ENCODE assay signal across 26 mouse cellular contexts in the genomic region with DNA sequence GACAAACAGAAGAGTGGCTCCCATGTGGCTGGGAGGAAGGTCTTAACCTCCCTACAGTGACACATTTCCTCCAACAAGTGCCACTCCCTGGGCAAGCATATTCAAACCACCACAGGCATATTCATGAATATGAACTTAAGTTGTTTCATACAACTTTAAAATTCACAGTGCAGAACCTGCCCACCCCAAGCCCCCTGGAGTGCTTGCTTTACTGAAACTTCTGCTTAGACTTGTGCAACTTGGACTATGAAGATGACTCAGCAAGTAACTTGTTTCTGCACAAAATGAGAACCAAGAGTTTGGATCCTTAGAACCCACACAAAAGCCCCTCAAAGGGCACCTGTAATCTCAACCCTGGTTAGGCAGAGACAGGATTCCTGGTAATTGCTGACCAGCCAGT. TPM values are rescaled to one million over a fixed set of nuclear protein-coding genes. Genes with fewer than 3 reads are reported as not detected.
DNase-seq lines count a peak whose midpoint lies in the region; ATAC-seq and TF ChIP-seq lines count a peak whose summit lies in the region.
"Had no signal": no experiment of that assay in that cellular context is flagged by ENCODE, and none has a peak within 500 bp of the region (broad histone marks: within the 10 kb centered on the region; RNA-seq: fewer than 3 reads in every experiment).

No protein-coding gene starts in this region.

- no peak for TF ChIP-seq EP300 in MEL (IDR thresholded peaks at IDR 0.05; ENCODE audit: low read depth in 1 of 2, low read length in 2 of 2)
- no peak for TF ChIP-seq EP300 in stomach, postnatal 0 days (optimal IDR thresholded peaks at IDR 0.05)

- peak; percentile 51 for DNase-seq in heart, adult 11 months
- DNase-seq in heart, postnatal 4 days, result no peak
- peak; percentile 49 for DNase-seq in MEL (ENCODE audit: low read depth, low spot score)
- DNase-seq in stomach, postnatal 0 days (ENCODE audit: low spot score), result no peak
- no peak for DNase-seq in cerebellum, adult 9-10 months
- DNase-seq in layer of hippocampus, adult 11-12 months (ENCODE audit: low spot score), result no peak
- DNase-seq: adrenal gland, postnatal 14 days; cerebellum, adult 18-20 months; cerebellum, postnatal 10 days; embryo, embryonic 11 days; gastrocnemius, postnatal 36 days; heart, adult 2 months had no signal

- 0 out of 2 replicates have a peak, but pooled peaks have one; percentile 32 for ATAC-seq in common myeloid progenitor, adult 5-6 weeks (replicated peaks; ENCODE audit: low read depth, poor library complexity, severe bottlenecking)
- ATAC-seq in stomach, postnatal 0 days (ENCODE audit: low FRiP score, low TSS enrichment), result peak; percentile 80; the same call in 1 of the 2 replicates
- no peak for ATAC-seq in cerebellum, adult (ENCODE audit: insufficient number of reproducible peaks, low FRiP score, low TSS enrichment)
- ATAC-seq: activated CD4-positive, CD25-positive, alpha-beta regulatory T cell, adult 4 months; forebrain, embryonic 14.5 days; hindbrain, embryonic 16.5 days; inflammation-experienced regulatory T-cells, adult 6 months; intestine, postnatal 0 days had no signal

- H3K79me2 ChIP-seq in MEL (ENCODE audit: control insufficient read depth, insufficient read depth, low read length, poor library complexity), result no peaks in the 10 kb centered on the region

- TF ChIP-seq CTCF in MEL (IDR thresholded peaks at IDR 0.05 in 2 of 3, conservative IDR thresholded peaks at IDR 0.05 in 1 of 3; ENCODE audit: control insufficient read depth in 1 of 3, insufficient read depth in 1 of 3, low read depth in 2 of 3, low read length in 3 of 3, poor library complexity in 1 of 3, severe bottlenecking in 1 of 3), result no peak
- no peak for TF ChIP-seq CTCF in stomach, postnatal 0 days (IDR thresholded peaks at IDR 0.05; ENCODE audit: low read depth)

- peaks cover 6 to 8% of the 10 kb centered on the region in 2 experiments; a peak in 3 of 4 replicates for H3K4me1 ChIP-seq in MEL (ENCODE audit: control insufficient read depth in 1 of 2, insufficient read depth in 2 of 2, low read length in 2 of 2)
- no peaks in the 10 kb centered on the region for H3K4me1 ChIP-seq in stomach, postnatal 0 days (replicated peaks; ENCODE audit: control insufficient read depth, insufficient read depth)
- H3K4me1 ChIP-seq: embryonic facial prominence, embryonic 15.5 days; forebrain, embryonic 10.5 days had no signal

- no peak overlapping the region for H3K4me2 ChIP-seq in stomach, postnatal 0 days (replicated peaks; ENCODE audit: low read depth)
- H3K4me2 ChIP-seq: embryonic facial prominence, embryonic 15.5 days; heart, embryonic 12.5 days had no signal

- no peak for TF ChIP-seq POLR2A in MEL (IDR thresholded peaks at IDR 0.05; ENCODE audit: control insufficient read depth in 1 of 2, insufficient read depth in 1 of 2, low read depth in 1 of 2, low read length in 2 of 2, poor library complexity in 1 of 2)

- H3K4me3 ChIP-seq in MEL (ENCODE audit: control insufficient read depth in 1 of 2, insufficient read depth in 1 of 2, low read depth in 2 of 2, low read length in 2 of 2), result no peak overlapping the region
- H3K4me3 ChIP-seq in stomach, postnatal 0 days (ENCODE audit: low read depth, low read length), result no peak overlapping the region
- H3K4me3 ChIP-seq: embryonic facial prominence, embryonic 15.5 days; erythroblast, embryonic 14.5 days; forebrain, embryonic 10.5 days; heart, adult 2 months; heart, embryonic 12.5 days had no signal

- no peak overlapping the region for H3K9ac ChIP-seq in MEL (ENCODE audit: control insufficient read depth, low read depth, low read length, poor library complexity, severe bottlenecking)
- H3K9ac ChIP-seq in stomach, postnatal 0 days (ENCODE audit: low read length), result no peak overlapping the region
- H3K9ac ChIP-seq: embryonic facial prominence, embryonic 15.5 days; heart, embryonic 12.5 days had no signal

- no peaks in the 10 kb centered on the region for H3K27me3 ChIP-seq in MEL (ENCODE audit: control insufficient read depth in 1 of 2, insufficient read depth in 2 of 2, low read length in 2 of 2)
- no peaks in the 10 kb centered on the region for H3K27me3 ChIP-seq in stomach, postnatal 0 days (ENCODE audit: control insufficient read depth, insufficient read depth, low read length)
- H3K27me3 ChIP-seq: embryonic facial prominence, embryonic 15.5 days; heart, embryonic 12.5 days had no signal

- TF ChIP-seq RAD21 in MEL (IDR thresholded peaks at IDR 0.05; ENCODE audit: low read depth, low read length), result no peak

- no peak overlapping the region for H3K27ac ChIP-seq in MEL (ENCODE audit: control insufficient read depth, low read depth, low read length)
- H3K27ac ChIP-seq in stomach, postnatal 0 days (replicated peaks), result no peak overlapping the region
- H3K27ac ChIP-seq: embryonic facial prominence, embryonic 15.5 days; forebrain, embryonic 10.5 days; heart, adult 2 months had no signal

- H3K36me3 ChIP-seq in MEL (ENCODE audit: control insufficient read depth in 1 of 2, insufficient read depth in 2 of 2, low read length in 2 of 2), result peaks cover 5 to 20% of the 10 kb centered on the region in 2 experiments
- H3K36me3 ChIP-seq in stomach, postnatal 0 days (ENCODE audit: control insufficient read depth, insufficient read depth, low read length), result no peaks in the 10 kb centered on the region

- H3K9me3 ChIP-seq in MEL (replicated peaks; ENCODE audit: insufficient read depth, low read length), result no peaks in the 10 kb centered on the region
- no peaks in the 10 kb centered on the region for H3K9me3 ChIP-seq in stomach, postnatal 0 days (ENCODE audit: control insufficient read depth, low read length)
- H3K9me3 ChIP-seq: embryonic facial prominence, embryonic 15.5 days; forebrain, embryonic 10.5 days; heart, embryonic 12.5 days had no signal

TF ChIP-seq in MEL, 35 proteins besides CTCF, POLR2A, EP300 and RAD21:
- TF ChIP-seq TBP (IDR thresholded peaks at IDR 0.05; ENCODE audit: low read depth, low read length), result no peak
- TF ChIP-seq HCFC1 (IDR thresholded peaks at IDR 0.05; ENCODE audit: low read depth, low read length), result no peak
- TF ChIP-seq E2F4 (IDR thresholded peaks at IDR 0.05; ENCODE audit: borderline replicate concordance, low read depth, low read length), result no peak
- TF ChIP-seq UBTF (IDR thresholded peaks at IDR 0.05; ENCODE audit: borderline replicate concordance, insufficient read depth, low read depth, low read length), result no peak
- TF ChIP-seq RCOR1 (IDR thresholded peaks at IDR 0.05; ENCODE audit: low read depth, low read length), result no peak
- TF ChIP-seq CHD1 (IDR thresholded peaks at IDR 0.05; ENCODE audit: low read depth, low read length), result no peak
- TF ChIP-seq MXI1 (IDR thresholded peaks at IDR 0.05; ENCODE audit: low read depth, low read length), result no peak
- TF ChIP-seq TAL1 (IDR thresholded peaks at IDR 0.05; ENCODE audit: low read length), result no peak
- no peak for TF ChIP-seq SMC3 (IDR thresholded peaks at IDR 0.05; ENCODE audit: low read depth, low read length)
- no peak for TF ChIP-seq ZKSCAN1 (IDR thresholded peaks at IDR 0.05; ENCODE audit: low read depth, low read length)
- TF ChIP-seq USF1 (IDR thresholded peaks at IDR 0.05; ENCODE audit: low read depth, low read length), result no peak
- no peak for TF ChIP-seq ETS1 (IDR thresholded peaks at IDR 0.05; ENCODE audit: low read depth, low read length)
- no peak for TF ChIP-seq POLR2AphosphoS2 (IDR thresholded peaks at IDR 0.05; ENCODE audit: low read length)
- no peak for TF ChIP-seq GATA1 (IDR thresholded peaks at IDR 0.05; ENCODE audit: low read depth, low read length)
- no peak for TF ChIP-seq TCF12 (IDR thresholded peaks at IDR 0.05; ENCODE audit: low read depth, low read length)
- TF ChIP-seq NELFE (IDR thresholded peaks at IDR 0.05; ENCODE audit: low read depth, low read length), result no peak
- TF ChIP-seq BHLHE40 (IDR thresholded peaks at IDR 0.05; ENCODE audit: borderline replicate concordance, low read depth, low read length), result no peak
- no peak for TF ChIP-seq JUND (IDR thresholded peaks at IDR 0.05; ENCODE audit: low read depth, low read length)

RNA-seq across cellular contexts. Expression of a gene that starts 12.3 kb away (rescaled TPM):
- 10 to 100 TPM; 88.0 to 93.6 TPM for total RNA-seq in heart, postnatal 4 days (2021)
- 62.4 and 75.8 TPM in 2 replicates for total RNA-seq in MEL (2012; rRNA removed)
- 10 to 100 TPM in 1 of 2 experiments, not detected in 1; 74.9 TPM for polyA plus RNA-seq in MEL (2012; ENCODE audit: insufficient read depth in 1 of 2, insufficient read length in 2 of 2, low read depth in 1 of 2, low replicate concordance in 2 of 2, missing spikeins in 1 of 2)
- total RNA-seq in common myeloid progenitor, adult 5-6 weeks (2017), result 119 and 156 TPM in 2 replicates
- 159 and 160 TPM in 2 replicates for polyA plus RNA-seq in stomach, postnatal 0 days (2015; fragmentation: Nextera tagmentation; extraction: Ambion mirVana)

RNA-seq across cellular contexts. Expression of a gene that starts 13.2 kb away (rescaled TPM):
- total RNA-seq in heart, postnatal 4 days (2021), result not detected
- not detected in 2 replicates for total RNA-seq in MEL (2012; rRNA removed)
- polyA plus RNA-seq in MEL (2012; ENCODE audit: insufficient read depth in 1 of 2, insufficient read length in 2 of 2, low read depth in 1 of 2, low replicate concordance in 2 of 2, missing spikeins in 1 of 2), result not detected
- total RNA-seq in common myeloid progenitor, adult 5-6 weeks (2017), result not detected in 2 replicates
- 76.2 and 81.1 TPM in 2 replicates for polyA plus RNA-seq in stomach, postnatal 0 days (2015; fragmentation: Nextera tagmentation; extraction: Ambion mirVana)
- total RNA-seq: adrenal gland, adult 18-20 months; adrenal gland, postnatal 14 days; gastrocnemius, adult 8-10 months; gastrocnemius, postnatal 36 days; heart, adult 2 months had no signal
- polyA plus RNA-seq: activated CD4-positive, CD25-positive, alpha-beta regulatory T cell, adult 4 months; embryonic facial prominence, embryonic 11.5 days; erythroblast, embryonic 14.5 days; forebrain, embryonic 10.5 days; forebrain, embryonic 14.5 days; heart, adult 2 months; heart, embryonic 12.5 days; hindbrain, embryonic 16.5 days; inflammation-experienced regulatory T-cells, adult 6 months had no signal

RNA-seq across cellular contexts. Expression of a gene that starts 35.4 kb away (rescaled TPM):
- total RNA-seq in heart, postnatal 4 days (2021), result 100 to 1,000 TPM; 105 to 107 TPM
- 41.9 and 49.7 TPM in 2 replicates for total RNA-seq in MEL (2012; rRNA removed)
- polyA plus RNA-seq in MEL (2012; ENCODE audit: insufficient read depth in 1 of 2, insufficient read length in 2 of 2, low read depth in 1 of 2, low replicate concordance in 2 of 2, missing spikeins in 1 of 2), result 10 to 100 TPM in 1 of 2 experiments, not detected in 1; 57.2 TPM
- 127 and 129 TPM in 2 replicates for total RNA-seq in common myeloid progenitor, adult 5-6 weeks (2017)
- 59.2 and 65.6 TPM in 2 replicates for polyA plus RNA-seq in stomach, postnatal 0 days (2015; fragmentation: Nextera tagmentation; extraction: Ambion mirVana)

Comparison
In these comparisons a context has a peak if more than half of its experiments do, and no peak if none do; other contexts are left out.
1. DNase-seq: peak in heart, adult 11 months (single experiment) and MEL (single experiment); none in heart, postnatal 4 days (single experiment), stomach, postnatal 0 days (single experiment), cerebellum, adult 9-10 months (single experiment) and layer of hippocampus, adult 11-12 months (single experiment).